Mouse (Mus musculus) forebrain, embryonic 13.5 days (tissue): ENCODE measurements at regions not wholly inside any gene's neighbourhood (a gene's known extent, or its start where the extent isn't known, plus 50 kb on each side); places are given as distances from the start of the nearest gene placed in this dataset.

Source experiments
- ATAC-seq: fragments of 200-750 bp; cut with Nextera tagmentation; 2 replicates; pipeline ENCODE4 v1.8.0; 2017
- H3K27ac ChIP-seq: fragments of 300-500 bp; sonication (generic); 2 replicates; pipeline ENCODE4 v1.5.1; 2015; ENCODE audit warnings: inconsistent platforms, mild to moderate bottlenecking, moderate library complexity
- H3K27me3 ChIP-seq: fragments of 300-500 bp; sonication (generic); 2 replicates; pipeline ENCODE4 v1.6.1; 2015; ENCODE audit warnings: mild to moderate bottlenecking, inconsistent platforms
- H3K36me3 ChIP-seq: fragments of 300-500 bp; sonication (generic); 2 replicates; pipeline ENCODE4 v1.6.1; 2015; ENCODE audit warnings: mild to moderate bottlenecking, inconsistent platforms; ENCODE audit not compliant: poor library complexity, severe bottlenecking
- H3K4me1 ChIP-seq: fragments of 300-500 bp; sonication (generic); 2 replicates; pipeline ENCODE4 v1.6.1; 2015; ENCODE audit warnings: inconsistent platforms
- H3K4me2 ChIP-seq: fragments of 300-500 bp; sonication (generic); 2 replicates; pipeline ENCODE4 v1.6.1; 2015; ENCODE audit warnings: inconsistent platforms, mild to moderate bottlenecking, moderate library complexity
- H3K4me3 ChIP-seq: fragments of 300-500 bp; sonication (generic); 2 replicates; pipeline ENCODE4 v1.5.1; 2015; ENCODE audit warnings: mild to moderate bottlenecking, inconsistent platforms
- H3K9ac ChIP-seq: fragments of 300-500 bp; sonication (generic); 2 replicates; pipeline ENCODE4 v1.6.1; 2015; ENCODE audit warnings: mild to moderate bottlenecking, inconsistent platforms
- H3K9me3 ChIP-seq: fragments of 300-500 bp; sonication (generic); replicated peaks from 2 replicates; pipeline ENCODE4 v1.6.1; 2016; ENCODE audit warnings: inconsistent platforms
- WGBS: fragments of 180-500 bp; shearing (Covaris S2); methylation state at CpG from one replicate; pipeline ENCODE4 v1.1.7; 2015; 5-methylcytosine and 5-hydroxymethylcytosine counted together

- Histone ChIP-seq H3K4me3 (no peak overlapping the region), H3K4me1 (no peaks in the 10 kb centered on the region), H3K9me3 (no peaks in the 10 kb centered on the region), H3K4me2 (no peak overlapping the region), H3K36me3 (no peaks in the 10 kb centered on the region), H3K9ac (no peak overlapping the region), H3K27me3 (no peaks in the 10 kb centered on the region), H3K27ac (no peak overlapping the region)
- WGBS = 89% methylated on average over 3 of the region's 3 CpGs
- no peak for ATAC-seq
Observed at GRCm38 (mm10) chr9:95282996-95283395, 123.5 kb downstream of the Chst2 start.

- H3K4me1 ChIP-seq = no peaks in the 10 kb centered on the region
- no peaks in the 10 kb centered on the region for H3K36me3 ChIP-seq
- ATAC-seq = no peak
- WGBS = 91% methylated on average over 2 of the region's 2 CpGs
- no peak overlapping the region for H3K4me2 ChIP-seq
- no peak overlapping the region for H3K4me3 ChIP-seq
- H3K27me3 ChIP-seq = no peaks in the 10 kb centered on the region
- no peaks in the 10 kb centered on the region for H3K9me3 ChIP-seq
- no peak overlapping the region for H3K27ac ChIP-seq
- no peak overlapping the region for H3K9ac ChIP-seq
Observed at GRCm38 (mm10) chr9:95282502-95282901, 124.0 kb downstream of the Chst2 start.
